Mouse (Mus musculus) CH12.LX (cell line): ENCODE measurements around the gene Srcap.
"Not testable (repeated sequence)": the region's sequence is repeated elsewhere in the genome, so short reads cannot be mapped to it uniquely, and the experiment has no call there.

Experiments
- CTCF ChIP-seq, 2 experiments: IDR thresholded peaks in 1 of 2; conservative IDR thresholded peaks in 1 of 2; 2 replicates each; pipeline ENCODE4 v1.5.1; 2011 to 2012; ENCODE audit warnings: low read depth in 2 of 2, low read length in 2 of 2, improper control_type of control experiment in 1 of 2, inconsistent platforms in 1 of 2, mild to moderate bottlenecking in 1 of 2, moderate library complexity in 1 of 2
- POLR2A ChIP-seq: IDR thresholded peaks from 2 replicates; pipeline ENCODE4 v1.6.1; 2011; ENCODE audit warnings: low read depth, mild to moderate bottlenecking, improper control_type of control experiment, low read length
- SMC3 ChIP-seq: IDR thresholded peaks from 2 replicates; pipeline ENCODE4 v1.6.1; 2011; ENCODE audit warnings: low read depth, low read length, improper control_type of control experiment
- USF1 ChIP-seq: IDR thresholded peaks from 2 replicates; pipeline ENCODE4 v1.6.1; 2014; ENCODE audit warnings: low read depth, mild to moderate bottlenecking, inconsistent platforms, low read length, improper control_type of control experiment

- TF ChIP-seq SMC3; USF1; POLR2A; CTCF (conservative IDR thresholded peaks at IDR 0.05 in 1 of 2, IDR thresholded peaks at IDR 0.05 in 1 of 2; ENCODE audit: low read depth in 2 of 2, low read length in 2 of 2): not testable (repeated sequence)
Measured at GRCm38 (mm10) chr7:127465670-127466069, 46.1 kb upstream of the Srcap start.
